Mouse (Mus musculus): ENCODE measurements around the gene Dlx6.

The Dlx6 gene

DNA sequence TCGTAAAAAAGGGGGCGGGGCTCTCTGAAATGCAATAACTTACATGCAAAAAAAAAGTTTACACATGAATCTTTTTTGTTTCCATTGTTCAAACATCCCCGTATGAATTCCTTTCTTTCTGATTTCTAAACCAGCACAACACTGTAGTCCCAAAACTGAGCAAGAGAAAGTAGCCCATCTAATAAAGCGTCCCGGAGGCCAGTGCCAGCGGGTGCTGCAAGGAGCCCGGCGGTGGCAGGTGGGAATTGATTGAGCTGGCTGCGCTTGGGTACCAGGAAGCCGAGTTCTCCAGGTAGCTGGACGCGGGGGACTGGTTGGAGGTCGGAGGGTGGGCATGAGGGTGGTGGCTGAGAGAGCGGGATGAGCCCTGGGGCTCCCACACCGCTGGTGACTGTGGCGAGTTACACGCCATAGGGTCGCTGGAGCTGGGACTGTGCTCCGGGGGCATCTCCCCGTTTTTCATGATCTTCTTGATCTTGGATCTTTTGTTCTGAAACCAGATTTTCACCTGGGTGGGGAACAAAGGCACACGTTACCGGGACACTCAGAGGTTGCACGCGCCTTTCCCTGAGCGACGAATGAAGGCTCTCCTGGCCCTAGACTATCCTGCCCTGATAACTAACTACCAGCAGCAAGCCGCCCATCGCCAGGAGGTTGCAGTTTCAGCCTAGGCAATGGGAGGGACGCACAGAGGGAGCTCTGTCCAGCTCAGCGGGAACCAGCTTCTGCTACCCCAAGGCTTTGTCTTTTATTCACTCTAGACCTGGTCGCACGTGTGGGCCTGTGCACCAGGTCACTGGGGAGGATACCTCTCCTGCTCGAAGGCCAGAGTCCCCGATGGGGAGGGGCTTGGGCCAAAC lies 15.1 kb downstream of the Dlx6 start:
- no peak for DNase-seq

DNA sequence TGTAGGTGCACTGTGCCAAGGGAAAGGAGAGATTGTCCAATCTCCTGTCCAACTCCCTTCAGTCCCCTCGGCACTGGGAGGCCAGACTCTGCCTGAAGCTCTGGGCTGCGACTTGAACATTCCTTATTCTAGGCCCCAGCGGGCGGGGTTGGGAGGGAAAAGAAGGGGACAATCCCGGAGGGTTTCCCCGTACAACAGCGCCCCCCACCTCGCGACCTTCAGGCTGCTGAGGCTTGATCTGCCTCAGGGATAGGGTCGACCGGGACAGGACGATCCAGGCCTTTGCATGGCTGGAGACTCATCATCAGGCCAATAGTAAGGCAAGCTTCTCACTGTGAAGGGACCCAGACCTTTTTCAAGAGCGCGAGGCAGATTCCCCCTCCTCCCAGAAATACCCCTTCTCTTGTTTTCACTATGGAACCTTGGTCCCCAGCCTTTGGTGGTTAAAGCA lies 15.7 kb downstream of the Dlx6 start:
- DNase-seq, result no peak

DNA sequence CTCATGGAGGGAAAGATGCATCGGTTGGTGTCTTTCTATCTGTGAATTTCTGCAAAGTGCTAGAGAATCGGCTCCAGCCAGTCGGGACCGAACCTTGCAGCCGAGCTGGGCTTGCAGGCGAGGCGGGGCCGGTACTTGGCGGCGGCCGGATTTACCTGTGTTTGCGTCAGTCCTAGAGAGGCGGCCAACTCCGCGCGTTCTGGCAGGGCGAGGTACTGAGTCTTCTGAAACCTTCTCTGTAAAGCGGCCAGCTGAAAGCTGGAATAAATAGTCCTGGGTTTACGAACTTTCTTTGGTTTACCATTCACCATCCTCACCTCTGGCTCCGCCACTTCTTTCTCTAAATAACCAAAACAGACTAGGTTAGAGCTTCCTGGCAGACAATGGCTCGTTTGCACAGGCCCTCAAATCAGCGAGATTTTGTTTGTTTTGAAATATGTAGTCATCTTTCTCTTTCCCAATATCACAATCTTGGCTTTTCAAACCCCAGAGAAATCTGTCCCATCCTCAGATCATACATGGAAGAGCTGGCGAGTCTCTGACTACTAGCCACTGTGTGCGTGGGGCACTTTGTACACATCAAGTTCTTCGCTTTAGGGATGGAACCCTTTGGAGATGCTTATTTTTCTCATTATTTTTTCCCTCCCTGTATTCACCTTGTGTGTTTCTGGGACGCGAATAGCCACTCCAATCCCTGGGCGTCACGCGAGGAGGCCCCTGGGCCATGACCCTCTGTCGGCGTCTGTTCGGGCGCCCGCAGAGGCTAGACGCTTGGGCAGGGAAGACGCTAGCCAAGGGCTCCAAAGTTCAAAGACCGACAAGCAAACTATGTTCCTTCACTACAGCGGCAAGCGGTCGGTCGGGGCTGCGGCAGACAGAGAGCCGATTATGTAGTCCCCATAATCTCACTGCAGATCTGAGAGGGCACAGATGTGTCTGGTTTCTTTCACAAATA lies 16.5 kb downstream of the Dlx6 start:
- no peak for DNase-seq

DNA sequence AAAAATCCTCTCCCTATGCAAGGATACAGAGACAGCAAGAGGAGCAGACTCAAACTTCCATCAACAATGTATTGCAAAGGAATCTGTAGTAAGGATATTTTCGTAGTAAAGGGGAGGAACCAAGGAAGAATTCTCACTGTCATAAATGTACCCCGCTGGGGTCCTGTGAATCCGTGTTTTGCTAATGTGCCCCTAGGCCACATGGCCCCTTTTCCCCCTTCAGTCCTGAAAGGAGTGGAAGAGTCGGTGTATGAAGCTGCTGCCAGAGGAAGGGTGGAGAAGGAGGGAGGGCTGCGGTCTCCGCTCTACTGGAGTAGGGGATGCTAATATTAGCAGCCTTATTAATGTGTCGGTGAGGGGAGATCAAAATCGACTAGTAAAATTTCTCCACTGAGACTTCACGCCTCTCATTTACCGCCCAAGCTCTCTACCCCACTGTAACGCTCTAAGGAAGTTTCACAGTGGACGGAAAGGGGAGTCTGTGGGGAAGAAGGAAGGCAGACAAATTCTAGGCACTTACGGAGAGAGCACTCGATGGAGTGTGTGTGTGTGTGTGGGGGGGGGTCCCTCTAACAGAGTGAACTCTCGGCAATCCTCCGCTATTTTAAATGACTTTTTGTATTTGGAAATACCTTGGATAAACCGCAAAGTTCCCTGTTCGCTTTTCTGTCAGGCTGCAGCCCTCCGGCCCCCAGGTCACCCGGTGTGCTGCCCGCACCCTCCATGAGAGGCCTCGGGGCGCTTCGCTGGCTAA lies 17.4 kb downstream of the Dlx6 start:
- no peak for DNase-seq

DNA sequence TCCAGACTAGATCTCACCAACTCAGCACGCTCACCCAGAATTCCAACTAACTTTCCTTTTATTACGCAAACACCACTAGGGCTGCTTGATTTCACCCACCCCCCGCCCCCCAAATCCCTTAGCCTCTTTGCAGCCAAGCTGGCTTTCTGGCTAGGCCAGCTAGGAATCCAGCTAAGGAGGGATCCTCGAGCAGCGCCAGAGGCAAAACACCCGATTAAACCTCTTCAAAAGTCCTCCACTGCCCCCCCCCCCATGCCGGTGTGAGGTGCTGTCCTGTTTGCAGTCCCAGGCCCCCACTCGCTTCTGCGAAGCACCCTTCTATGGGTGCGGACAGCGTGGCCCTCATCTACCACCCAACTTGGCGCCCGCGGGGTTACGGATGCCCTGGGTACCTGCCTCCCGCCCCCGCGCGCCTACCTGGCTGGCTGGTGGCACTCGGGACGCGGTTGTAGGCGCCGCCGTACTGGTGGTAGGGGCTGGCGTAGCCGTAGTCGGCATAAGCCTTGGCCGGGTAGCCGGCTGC lies 18.0 kb downstream of the Dlx6 start:
- DNase-seq, result no peak

DNA sequence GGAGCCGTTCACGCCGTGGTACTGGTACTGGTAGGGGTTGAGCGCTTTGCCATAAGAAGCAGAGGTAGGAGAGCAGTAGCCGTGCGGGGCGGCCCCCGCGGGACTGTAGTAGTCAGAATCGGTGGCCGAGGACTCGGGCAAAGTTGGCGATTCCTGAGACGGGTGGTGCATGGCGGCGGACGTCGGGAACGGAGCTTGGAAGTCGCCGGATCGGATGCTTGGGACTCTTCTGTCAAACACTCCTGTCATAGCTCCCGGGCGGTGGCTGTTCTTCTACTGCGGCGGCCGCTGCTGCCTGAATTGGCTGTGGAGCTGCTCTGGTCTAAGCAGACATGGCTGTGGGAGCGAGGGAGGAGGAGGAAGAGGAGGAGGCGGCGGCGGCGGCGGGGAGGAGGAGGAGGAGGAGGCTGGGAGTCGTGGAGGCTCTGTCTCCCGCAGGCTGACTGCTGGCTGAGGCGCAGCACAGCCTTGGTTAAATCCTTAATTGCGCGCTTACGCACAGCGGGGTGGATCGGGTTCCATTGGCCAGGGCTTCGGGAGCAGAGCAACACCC lies 18.6 kb downstream of the Dlx6 start, which contains the start of gene Dlx5:
Gene Dlx5, minus strand, starts transcription at position 448 of the 553 bp plus-strand sequence.
- DNase-seq, result no peak

DNA sequence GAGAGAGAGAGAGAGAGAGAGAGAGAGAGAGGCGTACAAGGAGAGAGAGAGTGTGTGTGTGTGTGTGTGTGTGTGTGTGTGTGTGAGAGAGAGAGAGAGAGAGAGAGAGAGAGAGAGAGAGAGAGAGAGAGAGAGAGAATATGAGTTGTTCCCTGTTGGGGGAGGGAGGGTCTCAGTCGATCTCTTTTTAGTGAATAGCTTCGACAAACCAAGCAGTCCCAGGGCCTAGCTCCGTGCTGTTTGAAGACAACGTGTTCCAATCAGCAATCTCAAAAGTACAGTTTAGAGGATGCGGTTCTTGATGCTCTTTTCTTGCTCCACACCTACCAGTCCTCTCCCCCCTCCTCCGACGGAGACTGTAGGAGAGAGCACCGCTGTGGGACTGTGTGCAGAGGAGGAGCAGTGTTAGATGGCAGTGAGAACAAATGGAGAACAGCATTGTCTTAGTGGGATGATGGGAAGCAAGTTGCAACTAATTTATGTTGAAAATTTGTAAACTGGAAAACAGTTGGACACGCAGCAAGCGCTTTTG lies 19.2 kb downstream of the Dlx6 start:
- no peak for DNase-seq

DNA sequence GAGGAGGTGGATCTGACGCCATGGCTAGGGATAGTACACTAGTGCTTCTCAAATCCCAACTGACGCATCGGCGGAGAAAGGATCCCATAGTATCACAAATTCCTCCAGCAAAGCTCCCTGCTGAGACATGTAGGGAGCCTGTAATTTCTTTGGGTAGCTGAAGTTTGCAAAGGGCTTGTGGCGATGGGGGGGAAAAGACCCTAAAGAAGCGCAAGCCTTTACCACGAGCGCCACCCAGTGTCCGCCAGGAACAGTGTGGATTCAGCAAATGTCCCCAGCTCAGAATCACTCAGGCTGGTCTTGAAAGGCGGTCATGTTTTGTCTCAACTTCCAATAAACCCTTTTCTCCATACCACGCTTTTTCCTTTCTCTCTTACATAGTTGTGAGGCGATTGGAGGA lies 21.8 kb downstream of the Dlx6 start:
- DNase-seq, result no peak

DNA sequence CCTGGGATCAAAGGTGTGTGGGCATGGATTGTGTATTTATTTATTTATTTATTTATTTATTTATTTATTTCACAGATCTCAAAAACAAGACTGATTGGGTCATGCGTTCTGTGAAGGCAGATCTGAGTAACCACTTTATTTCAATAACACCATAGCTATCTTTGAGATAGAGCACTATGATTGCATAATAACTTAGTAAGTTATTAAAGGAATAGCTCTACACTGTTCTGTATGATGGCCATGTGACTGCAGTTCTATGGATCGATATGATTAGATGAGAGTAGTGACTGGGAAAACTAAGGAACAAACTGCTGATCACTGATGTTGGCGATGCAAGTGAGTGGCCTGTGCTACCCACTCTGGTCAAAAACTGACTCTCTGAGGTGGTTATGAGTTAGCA lies 23.1 kb downstream of the Dlx6 start:
- no peak for DNase-seq

DNA sequence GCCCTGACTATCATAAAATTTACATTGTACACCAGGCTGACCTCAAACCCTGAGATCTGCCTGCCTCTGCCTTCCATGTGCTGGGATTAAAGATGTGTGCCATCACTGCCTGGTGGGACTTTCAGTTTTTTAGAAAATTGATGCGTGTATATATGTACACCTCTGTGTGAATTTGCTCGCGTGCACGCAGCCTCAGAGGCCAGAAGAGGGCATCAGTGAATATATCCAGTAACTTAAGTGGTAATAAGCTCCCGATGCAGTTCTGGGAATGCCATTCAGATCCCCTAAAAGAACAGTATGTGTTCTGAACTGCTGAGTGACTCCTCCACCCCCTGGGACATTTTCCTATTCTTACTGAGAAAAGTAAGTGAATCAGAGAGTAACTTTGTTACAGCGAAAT lies 26.9 kb downstream of the Dlx6 start:
- DNase-seq, result no peak

DNA sequence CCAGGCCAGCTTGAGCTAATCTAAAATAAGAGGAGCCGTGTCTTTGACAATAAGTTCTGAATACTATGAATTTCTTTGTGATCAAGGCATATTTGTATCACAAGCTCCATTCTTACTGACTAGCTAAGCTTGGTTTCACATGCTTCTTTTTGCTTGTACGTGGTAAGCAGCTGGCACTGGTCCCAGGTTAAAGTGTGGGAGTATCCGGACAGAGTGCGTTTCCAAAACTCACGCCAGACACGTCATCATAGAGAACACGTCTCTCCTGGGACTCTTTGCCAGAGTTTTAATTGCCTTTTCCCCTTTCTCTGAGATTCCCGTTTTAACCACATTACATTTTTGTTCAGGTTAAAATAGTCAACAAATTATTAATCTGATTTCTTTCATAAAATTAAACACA lies 46.5 kb downstream of the Dlx6 start:
- DNase-seq, result no peak

DNA sequence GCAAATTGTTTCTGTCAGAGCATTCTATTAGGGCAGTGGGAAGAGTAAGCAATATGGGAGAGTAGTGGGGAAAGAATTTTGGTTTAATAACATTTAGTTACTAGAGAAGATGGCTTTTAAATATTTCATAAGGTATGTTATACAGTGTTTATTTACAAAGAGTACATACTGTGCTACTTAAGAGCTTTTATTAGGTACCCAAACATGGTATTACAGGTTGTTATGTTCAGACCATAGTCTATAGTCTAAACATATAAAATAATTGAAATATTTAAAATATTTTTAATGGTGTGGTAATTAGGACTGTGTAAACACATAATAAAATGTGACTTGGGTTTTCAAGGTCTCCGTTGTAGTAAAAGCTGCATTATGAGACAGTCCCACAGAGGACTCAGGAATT lies 51.2 kb downstream of the Dlx6 start:
- no peak for DNase-seq

DNA sequence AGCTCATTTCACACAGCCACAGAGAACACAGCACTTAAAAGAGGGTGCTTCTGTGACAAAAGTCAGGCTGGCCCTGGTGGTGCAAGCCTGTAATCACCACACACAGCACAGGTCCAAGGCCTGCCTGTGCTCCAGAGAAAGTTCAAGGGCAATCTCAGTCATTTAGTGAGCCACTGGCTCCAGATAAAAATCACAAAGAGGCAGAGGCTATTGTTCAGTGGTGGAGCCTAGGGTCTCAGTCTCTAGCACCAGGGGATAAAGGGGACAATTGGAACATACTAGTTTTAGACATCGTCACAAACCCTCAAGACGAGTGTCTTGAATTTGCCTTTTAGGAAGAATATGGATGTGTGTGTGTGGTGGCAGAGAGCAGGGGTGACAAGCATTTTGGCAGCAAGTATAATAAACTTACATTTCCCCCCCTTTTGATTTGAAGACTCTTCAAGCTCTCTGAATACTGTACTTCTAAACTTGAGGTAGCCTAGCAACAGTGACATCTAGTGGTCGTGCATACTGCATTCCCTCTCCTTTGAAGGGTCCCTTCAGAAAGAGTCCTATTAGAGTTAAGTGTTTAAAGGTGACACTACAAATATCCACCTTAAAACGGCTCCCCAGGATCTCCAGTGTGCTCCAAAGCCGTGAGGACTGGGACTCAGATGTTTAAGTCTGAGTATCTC lies 51.9 kb downstream of the Dlx6 start:
- DNase-seq, result no peak

DNA sequence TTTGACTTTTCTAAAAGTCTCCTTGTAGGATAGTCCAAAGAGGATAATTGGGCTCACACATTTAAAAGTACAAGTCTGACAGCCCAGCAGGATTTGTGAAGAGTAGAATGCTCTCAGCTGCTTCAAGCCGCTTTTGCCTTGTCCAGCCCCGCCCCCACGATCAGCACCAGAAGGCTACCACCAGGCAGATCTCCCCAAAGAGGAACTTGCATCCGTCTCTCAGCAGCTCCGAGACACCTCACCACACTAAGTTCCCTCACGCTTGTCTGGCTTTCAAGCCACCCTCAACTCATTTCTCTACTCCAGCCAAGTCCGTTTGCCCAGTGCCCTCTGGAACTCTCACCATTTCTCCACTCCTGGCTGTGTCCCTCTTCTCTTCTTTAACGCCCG lies 52.4 kb downstream of the Dlx6 start:
- DNase-seq, result no peak

DNA sequence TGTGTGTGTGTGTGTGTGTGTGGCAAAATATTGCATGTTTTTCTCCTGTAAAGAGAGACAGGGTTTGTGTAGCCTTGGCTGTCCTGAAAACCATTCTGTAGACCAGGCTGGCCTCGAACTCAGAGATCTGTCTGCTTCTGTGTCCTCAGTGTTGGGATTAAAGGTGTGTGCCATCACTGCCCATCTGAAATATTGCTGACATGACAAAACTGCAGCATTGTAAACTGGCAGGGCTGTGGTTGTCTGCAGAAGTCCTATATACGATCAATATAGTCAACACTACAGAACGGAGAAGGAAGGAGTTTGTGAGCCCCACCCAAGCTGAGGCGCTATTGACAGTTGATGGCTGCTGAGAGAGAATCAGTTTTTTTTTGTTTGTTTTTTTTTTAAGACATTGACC lies 54.2 kb downstream of the Dlx6 start:
- no peak for DNase-seq

Measured in thymus, adult 18-20 months (tissue).